Mouse (Mus musculus) intestine, postnatal 0 days (tissue): ENCODE results near the gene Zfp667. TPM values are rescaled to one million over a fixed set of nuclear protein-coding genes. Genes with fewer than 3 reads are reported as not detected.
A peak's percentile ranks its signal among the peaks of the same experiment; 100 is the strongest.
"Not testable (repeated sequence)": the region's sequence is repeated elsewhere in the genome, so short reads cannot be mapped to it uniquely, and the experiment has no call there.

ENCODE experiments used
- ATAC-seq: fragments of 200-750 bp; cut with Nextera tagmentation; 2 replicates; pipeline ENCODE4 v1.8.0; 2017; ENCODE audit warnings: mild to moderate bottlenecking, moderate TSS enrichment, moderate library complexity
- H3K27ac ChIP-seq: fragments of 300-500 bp; sonication (generic); 2 replicates; pipeline ENCODE4 v1.5.1; 2014; ENCODE audit warnings: mild to moderate bottlenecking, low read depth, low read length, moderate library complexity
- H3K27me3 ChIP-seq: fragments of 300-500 bp; sonication (generic); replicated peaks from 2 replicates; pipeline ENCODE4 v1.6.1; 2014; ENCODE audit warnings: low read length, mixed read lengths; ENCODE audit not compliant: control insufficient read depth, insufficient read depth
- H3K36me3 ChIP-seq: fragments of 300-500 bp; sonication (generic); 2 replicates; pipeline ENCODE4 v1.6.1; 2014; ENCODE audit warnings: mild to moderate bottlenecking, moderate library complexity; ENCODE audit not compliant: control insufficient read depth, insufficient read depth
- H3K4me1 ChIP-seq: fragments of 300-500 bp; sonication (generic); replicated peaks from 2 replicates; pipeline ENCODE4 v1.6.1; 2014; ENCODE audit warnings: antibody characterized with exemption, low read length, mixed read lengths; ENCODE audit not compliant: control insufficient read depth, insufficient read depth
- H3K4me2 ChIP-seq: fragments of 300-500 bp; sonication (generic); replicated peaks from 2 replicates; pipeline ENCODE4 v1.6.1; 2014; ENCODE audit warnings: low read depth, mild to moderate bottlenecking, moderate library complexity
- H3K4me3 ChIP-seq: fragments of 300-500 bp; sonication (generic); 2 replicates; pipeline ENCODE4 v1.5.1; 2014; ENCODE audit warnings: low read depth, low read length
- H3K9ac ChIP-seq: fragments of 300-500 bp; sonication (generic); 2 replicates; pipeline ENCODE4 v1.6.1; 2014; ENCODE audit warnings: mild to moderate bottlenecking, low read depth, low read length
- H3K9me3 ChIP-seq: fragments of 300-500 bp; sonication (generic); 2 replicates; pipeline ENCODE4 v1.6.1; 2016; ENCODE audit warnings: mixed run types; ENCODE audit not compliant: control insufficient read depth
- CTCF ChIP-seq: sonication (generic); IDR thresholded peaks from 2 replicates; pipeline ENCODE4 v1.5.1; 2016; ENCODE audit warnings: low read depth, mild to moderate bottlenecking, control low read depth, antibody characterized with exemption, moderate library complexity
- WGBS: fragments of 180-500 bp; shearing (Covaris S2); extraction: QIAGEN DNeasy Blood & Tissue Kit; methylation state at CpG from one replicate; pipeline ENCODE4 v1.1.7; 2014; 5-methylcytosine and 5-hydroxymethylcytosine counted together
- polyA plus RNA-seq: library from polyadenylated mRNA; unstranded; fragments of >200 nt; fragmentation: Nextera tagmentation; extraction: Ambion mirVana; gene quantifications from 2 replicates; pipeline ENCODE4 v1.2.1, GENCODE M21; 2015

The Zfp667 gene
- 2.1 and 2.4 TPM in 2 replicates for polyA plus RNA-seq

- H3K9ac ChIP-seq = peak within 1 kb of the TSS; percentile 45
- no peaks in the 10 kb centered on the region for H3K27me3 ChIP-seq
- peak within 1 kb of the TSS; percentile 57 for H3K4me3 ChIP-seq
- H3K9me3 ChIP-seq = no peaks in the 10 kb centered on the region
- peak within 1 kb of the TSS; percentile 60 for H3K27ac ChIP-seq
- no peaks in the 10 kb centered on the region for H3K36me3 ChIP-seq
- 2% methylated on average over 50 of the region's 50 CpGs for WGBS
- no peaks in the 10 kb centered on the region for H3K4me1 ChIP-seq
- TF ChIP-seq CTCF = peak; percentile 16
- H3K4me2 ChIP-seq = peak within 1 kb of the TSS; percentile 87
- ATAC-seq = peak; percentile 77
Observed at GRCm38 (mm10) chr7:6285842-6286705, at the start of gene Zfp667. Zfp667 (plus strand) TSS chr7:6286579.

- TF ChIP-seq CTCF = no peak
- WGBS = 55% methylated on average over 11 of the region's 11 CpGs
- H3K9me3 ChIP-seq = no peaks in the 10 kb centered on the region
Observed at GRCm38 (mm10) chr7:6239787-6240186, 46.6 kb upstream of the Zfp667 start.

GRCm38 (mm10) chr7:6240841-6241425, 45.4 kb upstream of the Zfp667 start:
- H3K27me3 ChIP-seq, H3K36me3 ChIP-seq, H3K4me1 ChIP-seq, H3K4me3 ChIP-seq, H3K27ac ChIP-seq, H3K9me3 ChIP-seq, H3K4me2 ChIP-seq, H3K9ac ChIP-seq, ATAC-seq: not testable (repeated sequence)
- WGBS = 5% methylated on average over 1 of the region's 1 CpGs
- peak; percentile 74 for TF ChIP-seq CTCF

More at GRCm38 (mm10) chr7:6239787-6240186, 46.6 kb upstream of the Zfp667 start:
- Histone ChIP-seq H3K36me3 (no peaks in the 10 kb centered on the region), H3K4me3 (no peak overlapping the region), H3K4me1 (no peaks in the 10 kb centered on the region), H3K4me2 (no peak overlapping the region), H3K9ac (no peak overlapping the region), H3K27me3 (no peaks in the 10 kb centered on the region), H3K27ac (no peak overlapping the region)
- ATAC-seq = no peak

GRCm38 (mm10) chr7:6244361-6245292, 41.8 kb upstream of the Zfp667 start:
- H3K4me3 ChIP-seq = no peak overlapping the region
- H3K36me3 ChIP-seq = no peaks in the 10 kb centered on the region
- no peak overlapping the region for H3K9ac ChIP-seq
- H3K27ac ChIP-seq = no peak overlapping the region
- 43% methylated on average over 11 of the region's 11 CpGs for WGBS
- no peaks in the 10 kb centered on the region for H3K9me3 ChIP-seq
- H3K4me1 ChIP-seq = no peaks in the 10 kb centered on the region
- no peak overlapping the region for H3K4me2 ChIP-seq
- H3K27me3 ChIP-seq = no peaks in the 10 kb centered on the region
- no peak for ATAC-seq
- no peak for TF ChIP-seq CTCF

- Histone ChIP-seq H3K4me3 (no peak within 1 kb of the TSS), H3K27me3 (no peaks in the 10 kb centered on the region), H3K4me1 (no peaks in the 10 kb centered on the region), H3K36me3 (no peaks in the 10 kb centered on the region), H3K4me2 (no peak within 1 kb of the TSS), H3K27ac (no peak within 1 kb of the TSS), H3K9ac (no peak within 1 kb of the TSS), H3K9me3 (no peaks in the 10 kb centered on the region)
- 75% methylated on average over 6 of the region's 6 CpGs for whole genome bisulfite sequencing
- ATAC-seq = no peak
- TF ChIP-seq CTCF = no peak
Observed at GRCm38 (mm10) chr7:6252410-6252809, 34.0 kb upstream of the Zfp667 start, which contains the start of gene Epp13. Epp13 (plus strand) TSS chr7:6252710.

- Histone ChIP-seq H3K36me3 (no peaks in the 10 kb centered on the region), H3K9me3 (no peaks in the 10 kb centered on the region), H3K27me3 (no peaks in the 10 kb centered on the region), H3K4me2 (no peak overlapping the region), H3K4me3 (no peak overlapping the region), H3K9ac (no peak overlapping the region), H3K4me1 (no peaks in the 10 kb centered on the region), H3K27ac (no peak overlapping the region)
- TF ChIP-seq CTCF = no peak
- no peak for ATAC-seq
- 93% methylated on average over 5 of the region's 5 CpGs for WGBS
Observed at GRCm38 (mm10) chr7:6254451-6254850, 31.9 kb upstream of the Zfp667 start.
